Mouse (Mus musculus): ENCODE measurements around the gene Gm9758. TPM values are rescaled to one million over a fixed set of nuclear protein-coding genes. Genes with fewer than 3 reads are reported as not detected.
"Not testable (repeated sequence)": the region's sequence is repeated elsewhere in the genome, so short reads cannot be mapped to it uniquely, and the experiment has no call there.

The Gm9758 gene
- not detected in 2 replicates for polyA plus RNA-seq (2015; fragmentation: Nextera tagmentation; extraction: Ambion mirVana)

DNA sequence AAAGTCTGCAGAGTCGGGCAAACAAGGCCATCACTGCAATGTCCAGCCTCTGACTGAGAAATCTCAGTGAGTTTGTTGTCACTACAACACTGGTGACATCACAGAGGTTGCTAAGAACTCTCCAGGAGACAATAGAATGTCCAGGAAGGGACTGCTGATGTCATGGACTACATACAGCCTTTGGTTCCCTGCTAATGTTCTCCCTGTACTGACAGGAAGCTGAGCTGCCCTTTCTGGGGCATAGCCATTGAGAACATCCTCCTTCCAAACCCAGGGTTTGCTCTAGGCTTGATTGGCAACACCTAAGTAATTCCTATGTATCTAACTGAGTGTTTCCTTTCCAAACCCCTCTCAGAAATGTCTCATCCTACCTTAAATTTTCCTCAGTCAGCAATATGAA, at the start of gene Gm9758:
Gm9758 (minus strand) TSS at position 101 of the 400 bp plus-strand sequence.
- H3K9me3 ChIP-seq; H3K4me2 ChIP-seq; H3K27me3 ChIP-seq; H3K36me3 ChIP-seq; H3K4me1 ChIP-seq (replicated peaks); ATAC-seq (ENCODE audit: low FRiP score); H3K9ac ChIP-seq; H3K4me3 ChIP-seq; H3K27ac ChIP-seq: not testable (repeated sequence)
- 56% methylated on average over 1 of the region's 1 CpGs for WGBS

DNA sequence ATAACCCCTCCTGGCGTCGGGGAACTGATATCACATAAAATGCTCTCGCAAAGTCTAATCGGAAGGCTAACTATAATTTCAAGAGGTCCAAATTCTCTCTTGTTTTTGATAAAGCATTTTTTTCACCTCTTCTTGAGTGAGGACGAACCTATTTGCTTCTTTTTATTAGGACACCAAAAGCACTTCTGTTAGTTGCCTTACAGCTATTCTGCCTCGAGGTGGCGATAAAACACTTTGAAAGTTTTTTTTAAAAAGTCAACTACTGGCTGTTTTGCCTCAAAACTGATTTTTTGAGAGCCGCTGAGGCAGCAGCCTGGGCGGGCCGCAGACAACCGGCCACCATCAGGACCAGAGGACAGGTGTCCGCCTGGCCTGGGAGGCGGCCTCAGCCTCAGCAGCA, 49.1 kb upstream of the Gm9758 start:
- not testable (repeated sequence) for H3K27ac ChIP-seq; H3K9ac ChIP-seq; H3K27me3 ChIP-seq; H3K4me3 ChIP-seq; ATAC-seq (ENCODE audit: low FRiP score); H3K4me2 ChIP-seq; H3K4me1 ChIP-seq (replicated peaks); H3K36me3 ChIP-seq
- peaks cover 23% of the 10 kb centered on the region for H3K9me3 ChIP-seq
- 85% methylated on average over 13 of the region's 13 CpGs for WGBS

DNA sequence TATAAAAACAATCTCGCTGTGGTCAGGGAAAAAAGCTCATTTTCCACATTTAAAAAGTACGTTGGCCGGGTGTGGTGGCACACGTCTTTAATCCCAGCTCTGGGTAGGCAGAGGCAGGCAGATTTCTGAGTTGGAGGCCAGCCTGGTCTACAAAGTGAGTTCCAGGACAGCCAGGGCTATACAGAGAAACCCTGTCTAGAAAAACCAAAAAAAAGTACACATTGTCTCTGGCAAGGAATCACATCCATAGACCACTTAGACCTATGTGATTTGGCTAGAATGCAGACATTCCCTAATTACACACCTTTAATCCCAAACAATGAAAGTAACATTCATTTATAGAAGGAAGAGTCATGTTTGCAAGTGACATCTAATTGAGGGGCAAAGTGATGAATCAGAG, 46.8 kb upstream of the Gm9758 start:
- H3K27ac ChIP-seq; H3K4me2 ChIP-seq; H3K4me1 ChIP-seq (replicated peaks); H3K36me3 ChIP-seq; H3K4me3 ChIP-seq; H3K9ac ChIP-seq; H3K27me3 ChIP-seq: not testable (repeated sequence)
- peaks cover 31% of the 10 kb centered on the region for H3K9me3 ChIP-seq
- 84% methylated on average over 4 of the region's 4 CpGs for WGBS
- ATAC-seq (ENCODE audit: low FRiP score) = peak; percentile 68; the same call in 1 of the 2 replicates

DNA sequence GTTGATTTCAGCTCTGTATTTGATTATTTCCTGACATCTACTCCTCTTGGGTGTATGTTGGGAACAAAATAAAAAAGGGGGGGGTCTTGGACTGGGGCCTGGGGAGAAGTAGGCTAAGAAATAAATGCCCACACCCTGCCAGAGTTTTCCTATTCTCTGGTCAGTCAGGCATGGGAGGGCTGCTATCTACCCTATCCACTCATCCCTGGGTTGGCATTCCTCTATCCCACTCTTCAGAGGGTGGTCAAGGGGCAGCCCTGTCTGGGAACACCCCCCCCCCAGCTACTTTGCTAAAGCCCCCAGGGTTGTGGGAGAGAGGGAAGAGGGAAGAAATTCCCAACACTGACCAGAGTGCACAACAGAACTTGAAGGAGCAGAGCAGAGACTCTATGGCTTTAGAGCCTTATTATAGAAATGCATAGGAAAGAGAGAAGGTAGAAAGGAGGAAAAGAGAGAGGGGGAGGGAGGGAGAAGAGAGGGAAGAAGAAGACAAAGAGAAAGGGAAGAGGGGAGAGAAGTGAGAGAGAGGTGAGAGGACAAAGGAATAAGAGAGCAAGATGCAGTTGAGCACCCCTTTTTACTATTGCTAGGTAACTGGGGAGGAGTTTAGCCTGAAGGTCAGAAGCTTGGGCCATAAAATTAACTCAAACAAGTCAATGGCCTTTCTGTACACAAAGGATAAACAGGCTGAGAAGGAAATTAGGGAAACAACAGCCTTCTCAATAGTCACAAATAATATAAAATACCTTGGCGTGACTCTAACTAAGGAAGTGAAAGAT, 41.4 kb upstream of the Gm9758 start:
- WGBS = 93% methylated on average over 1 of the region's 1 CpGs

DNA sequence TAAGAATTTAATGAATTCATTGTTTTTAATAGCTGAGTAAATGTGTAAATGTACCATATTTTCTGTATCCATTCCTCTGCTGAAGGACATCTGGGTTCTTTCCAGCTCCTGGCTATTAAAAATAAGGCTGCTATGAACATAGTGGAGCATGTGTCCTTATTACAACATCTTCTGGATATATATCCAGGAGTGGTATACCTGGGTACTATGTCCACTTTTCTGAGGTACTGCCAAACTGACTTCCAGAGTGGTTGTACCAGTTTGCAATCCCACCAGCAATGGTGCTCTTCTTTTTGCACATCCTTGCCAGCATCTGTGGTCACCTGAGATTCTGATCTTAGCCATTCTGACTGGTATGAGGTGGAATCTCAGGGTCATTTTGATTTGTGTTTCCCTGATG, 38.9 kb upstream of the Gm9758 start:
- not testable (repeated sequence) for H3K4me2 ChIP-seq; H3K27me3 ChIP-seq; H3K4me3 ChIP-seq; H3K4me1 ChIP-seq (replicated peaks); H3K9ac ChIP-seq; ATAC-seq (ENCODE audit: low FRiP score); H3K27ac ChIP-seq; H3K36me3 ChIP-seq
- H3K9me3 ChIP-seq = peaks cover 30% of the 10 kb centered on the region

More for the DNA sequence above, 41.4 kb upstream of the Gm9758 start:
- not testable (repeated sequence) for H3K27ac ChIP-seq; H3K4me3 ChIP-seq; H3K36me3 ChIP-seq; H3K4me2 ChIP-seq; H3K9ac ChIP-seq; H3K27me3 ChIP-seq; H3K4me1 ChIP-seq (replicated peaks)
- 0 out of 2 replicates have a peak, but pooled peaks have one; percentile 36 for ATAC-seq (ENCODE audit: low FRiP score)
- H3K9me3 ChIP-seq = peaks cover 34% of the 10 kb centered on the region

DNA sequence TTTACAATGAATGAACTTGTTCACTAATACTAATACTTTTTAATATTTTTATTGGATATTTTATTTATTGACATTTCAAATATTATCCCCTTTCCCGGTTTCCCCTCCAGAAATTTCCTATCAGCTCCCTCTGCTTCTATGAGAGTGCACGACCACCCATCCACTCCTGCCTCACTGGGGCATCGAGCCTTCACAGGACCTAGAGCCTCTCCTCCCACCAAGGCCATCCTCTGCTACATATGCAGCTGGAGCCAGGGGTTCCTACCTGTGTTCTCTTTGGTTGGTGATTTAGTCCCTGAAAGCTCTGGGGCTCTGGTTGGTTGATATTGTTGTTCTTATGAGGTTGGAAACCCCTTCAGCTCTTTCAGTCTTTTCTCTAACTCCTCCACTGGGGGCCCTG, 38.0 kb upstream of the Gm9758 start:
- not testable (repeated sequence) for ATAC-seq (ENCODE audit: low FRiP score); H3K36me3 ChIP-seq; H3K27ac ChIP-seq; H3K9ac ChIP-seq; H3K4me2 ChIP-seq; H3K4me3 ChIP-seq; H3K4me1 ChIP-seq (replicated peaks); H3K27me3 ChIP-seq
- WGBS = 69% methylated on average over 3 of the region's 3 CpGs
- H3K9me3 ChIP-seq = peaks cover 33% of the 10 kb centered on the region

DNA sequence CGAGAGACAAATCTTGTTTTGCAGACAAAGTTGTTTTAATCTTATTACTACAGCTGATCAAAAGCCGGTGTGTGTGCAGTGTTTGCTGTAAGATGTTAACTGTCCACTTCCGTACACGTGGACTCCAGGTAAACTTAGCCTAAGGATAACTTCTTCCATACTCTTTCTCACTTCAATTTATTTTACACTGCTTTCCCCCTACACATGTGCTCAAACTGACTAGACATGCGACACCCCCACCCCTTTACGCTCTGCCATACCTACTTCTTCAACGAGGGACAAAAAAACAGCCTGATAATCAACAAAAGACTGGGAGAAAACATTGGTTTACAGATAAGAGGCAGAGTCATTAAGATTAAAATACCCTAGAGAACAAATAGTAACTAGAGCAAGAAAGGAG, 37.1 kb upstream of the Gm9758 start:
- not testable (repeated sequence) for H3K4me1 ChIP-seq (replicated peaks); H3K4me2 ChIP-seq; H3K9ac ChIP-seq; H3K36me3 ChIP-seq; H3K27ac ChIP-seq; H3K4me3 ChIP-seq; H3K27me3 ChIP-seq
- peaks cover 32% of the 10 kb centered on the region for H3K9me3 ChIP-seq
- ATAC-seq (ENCODE audit: low FRiP score) = 0 out of 2 replicates have a peak, but pooled peaks have one; percentile 68
- WGBS = 69% methylated on average over 7 of the region's 7 CpGs

DNA sequence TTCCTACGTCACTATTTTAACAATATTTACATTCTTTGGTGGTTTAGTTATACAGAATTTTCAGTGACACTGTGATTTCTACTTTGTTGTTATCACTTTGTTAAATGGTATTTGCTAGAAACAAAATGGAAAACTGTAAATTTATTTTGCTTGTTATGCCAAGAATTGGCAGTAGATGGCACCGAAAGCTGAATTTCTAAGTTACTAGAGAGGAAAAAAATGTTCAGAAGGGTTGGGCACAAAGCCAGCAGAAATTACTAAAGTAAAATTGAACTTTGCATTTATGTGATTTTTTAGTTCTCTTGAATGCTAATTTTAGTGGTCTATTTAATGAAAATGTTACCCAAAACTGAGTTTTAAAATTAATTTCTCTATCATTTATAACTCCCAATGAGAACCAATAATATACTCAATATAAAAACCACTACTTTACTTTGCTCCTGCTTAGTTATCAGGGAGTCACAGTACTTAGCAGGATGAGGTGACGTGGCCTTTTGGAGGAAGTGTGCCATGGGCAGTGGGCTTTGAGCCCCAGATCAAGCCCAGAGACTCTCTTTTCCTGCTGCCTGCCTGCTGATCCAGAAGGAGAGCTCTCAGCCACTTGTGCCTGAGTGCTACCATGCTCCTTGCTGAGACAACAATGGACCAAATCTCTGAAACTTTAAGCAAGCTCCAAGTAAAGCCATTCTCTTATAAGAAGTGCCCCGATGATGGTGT, 32.9 kb upstream of the Gm9758 start:
- H3K27ac ChIP-seq; H3K9ac ChIP-seq; ATAC-seq (ENCODE audit: low FRiP score): not testable (repeated sequence)

DNA sequence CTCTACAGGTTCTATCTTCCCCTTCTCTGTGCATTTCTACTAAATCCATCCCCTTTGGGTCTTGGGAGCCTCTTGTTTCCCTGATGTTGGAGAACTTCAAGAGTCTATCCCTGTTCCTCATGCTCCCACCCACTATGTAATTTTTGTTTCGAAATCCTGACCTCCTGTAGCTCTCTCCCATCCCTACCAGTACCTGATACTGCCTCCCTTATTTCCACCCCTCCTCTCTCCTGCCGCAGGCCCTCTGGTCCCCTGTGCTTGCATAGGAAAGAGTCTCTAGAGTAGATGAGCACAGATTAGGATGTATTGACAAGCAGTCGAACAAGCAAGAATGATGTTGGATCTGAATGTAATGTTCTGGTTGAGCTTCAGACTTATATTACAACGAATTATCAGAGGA, 30.8 kb upstream of the Gm9758 start:
- 67% methylated on average over 4 of the region's 4 CpGs for WGBS
- H3K27me3 ChIP-seq; ATAC-seq (ENCODE audit: low FRiP score); H3K4me2 ChIP-seq; H3K36me3 ChIP-seq; H3K27ac ChIP-seq; H3K4me3 ChIP-seq; H3K9ac ChIP-seq; H3K4me1 ChIP-seq (replicated peaks): not testable (repeated sequence)
- H3K9me3 ChIP-seq = peaks cover 11% of the 10 kb centered on the region

More for the DNA sequence above, 32.9 kb upstream of the Gm9758 start:
- WGBS = 60% methylated on average over 4 of the region's 4 CpGs
- H3K4me1 ChIP-seq (replicated peaks); H3K4me2 ChIP-seq; H3K27me3 ChIP-seq; H3K4me3 ChIP-seq; H3K36me3 ChIP-seq: not testable (repeated sequence)
- H3K9me3 ChIP-seq = peaks cover 19% of the 10 kb centered on the region

DNA sequence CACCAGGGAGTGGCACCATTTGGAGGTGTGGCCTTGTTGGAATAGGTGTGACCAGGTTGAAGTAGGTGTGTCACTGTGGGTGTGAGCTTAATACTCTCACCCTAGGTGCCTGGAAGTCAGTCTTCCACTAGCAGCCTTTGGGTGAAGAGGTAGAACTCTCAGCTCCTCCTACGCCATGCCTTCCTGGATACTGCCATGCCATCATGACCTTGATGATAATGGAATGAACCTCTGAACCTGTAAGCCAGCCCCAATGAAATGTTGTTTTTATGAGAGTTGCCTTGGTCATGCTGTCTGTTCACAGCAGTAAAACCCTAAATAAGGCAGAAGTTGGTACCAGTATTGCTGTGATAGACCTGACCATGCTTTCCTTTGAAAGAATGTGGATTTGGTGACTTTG, 26.3 kb upstream of the Gm9758 start:
- not testable (repeated sequence) for H3K36me3 ChIP-seq; H3K4me1 ChIP-seq (replicated peaks); H3K9me3 ChIP-seq; H3K27me3 ChIP-seq; H3K4me2 ChIP-seq; H3K9ac ChIP-seq; ATAC-seq (ENCODE audit: low FRiP score); H3K27ac ChIP-seq; H3K4me3 ChIP-seq
- 88% methylated on average over 1 of the region's 1 CpGs for WGBS

DNA sequence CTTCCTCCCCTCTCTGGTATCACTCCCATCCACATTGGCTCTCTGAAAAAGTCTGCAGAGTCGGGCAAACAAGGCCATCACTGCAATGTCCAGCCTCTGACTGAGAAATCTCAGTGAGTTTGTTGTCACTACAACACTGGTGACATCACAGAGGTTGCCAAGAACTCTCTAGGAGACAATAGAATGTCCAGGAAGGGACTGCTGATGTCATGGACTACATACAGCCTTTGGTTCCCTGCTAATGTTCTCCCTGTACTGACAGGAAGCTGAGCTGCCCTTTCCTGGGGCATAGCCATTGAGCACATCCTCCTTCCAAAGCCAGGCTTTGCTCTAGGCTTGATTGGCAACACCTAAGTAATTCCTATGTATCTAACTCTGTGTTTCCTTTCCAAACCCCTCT, 23.6 kb upstream of the Gm9758 start, which contains the start of gene Speer4e:
Speer4e (minus strand) TSS at position 101 of the 400 bp plus-strand sequence.
- H3K36me3 ChIP-seq; ATAC-seq (ENCODE audit: low FRiP score); H3K9ac ChIP-seq; H3K27me3 ChIP-seq; H3K4me1 ChIP-seq (replicated peaks); H3K4me2 ChIP-seq; H3K9me3 ChIP-seq; H3K27ac ChIP-seq; H3K4me3 ChIP-seq: not testable (repeated sequence)
- 76% methylated on average over 1 of the region's 1 CpGs for WGBS

DNA sequence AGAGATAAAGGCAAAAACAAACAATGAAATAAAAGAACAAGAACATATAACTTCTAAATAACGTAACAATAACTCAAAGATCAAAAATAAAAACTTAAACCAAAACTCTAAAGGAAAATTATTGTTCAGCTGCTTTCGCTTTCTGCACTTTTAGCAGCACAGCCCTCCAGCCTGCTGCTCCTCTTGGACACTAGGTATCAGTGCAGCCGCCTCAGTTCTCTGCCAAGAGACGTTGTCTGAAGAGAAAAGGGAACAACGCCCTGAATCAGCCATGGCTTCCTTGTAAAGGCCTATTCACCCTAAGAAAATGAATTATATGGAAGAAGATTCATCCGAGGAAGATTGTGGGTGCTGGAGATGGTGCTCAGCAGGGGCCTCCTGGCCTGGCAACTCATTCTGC, 19.0 kb upstream of the Gm9758 start:
- not testable (repeated sequence) for H3K27me3 ChIP-seq; H3K9me3 ChIP-seq; ATAC-seq (ENCODE audit: low FRiP score); H3K27ac ChIP-seq; H3K4me2 ChIP-seq; H3K4me3 ChIP-seq; H3K4me1 ChIP-seq (replicated peaks); H3K36me3 ChIP-seq; H3K9ac ChIP-seq
- 74% methylated on average over 5 of the region's 6 CpGs for WGBS

DNA sequence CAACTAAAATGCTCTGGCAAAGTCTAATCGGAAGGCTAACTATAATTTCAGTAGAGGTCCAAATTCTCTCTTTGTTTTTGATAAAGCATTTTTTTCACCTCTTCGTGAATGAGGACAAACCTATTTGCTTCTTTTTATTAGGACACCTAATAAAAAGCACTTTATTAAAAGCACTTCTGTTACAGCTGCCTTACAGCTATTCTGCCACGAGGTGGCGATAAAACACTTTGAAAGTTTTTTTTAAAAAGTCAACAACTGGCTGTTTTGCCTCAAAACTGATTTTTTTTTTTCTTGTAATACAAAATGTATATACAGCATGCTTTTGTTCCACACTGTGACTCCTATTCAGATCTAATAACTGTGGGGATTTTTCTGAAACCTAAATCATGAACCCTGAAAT, 12.3 kb upstream of the Gm9758 start:
- WGBS = 33% methylated on average over 4 of the region's 4 CpGs
- not testable (repeated sequence) for ATAC-seq (ENCODE audit: low FRiP score); H3K27me3 ChIP-seq; H3K4me3 ChIP-seq; H3K4me2 ChIP-seq; H3K36me3 ChIP-seq; H3K4me1 ChIP-seq (replicated peaks); H3K9ac ChIP-seq; H3K27ac ChIP-seq; H3K9me3 ChIP-seq
